Mouse (Mus musculus) C2C12 (cell line): ENCODE data around the gene Ric3. TPM values are rescaled to one million over a fixed set of nuclear protein-coding genes. Genes with fewer than 3 reads are reported as not detected.

ENCODE experiments used
- H3K27me3 ChIP-seq: one replicate; pipeline ENCODE4 v1.6.1; 2011; ENCODE audit not compliant: control insufficient read depth, insufficient read depth, insufficient read length
- H3K36me3 ChIP-seq: one replicate; pipeline ENCODE4 v1.6.1; 2011; ENCODE audit not compliant: control insufficient read depth, insufficient read depth
- H3K4me3 ChIP-seq: one replicate; pipeline ENCODE4 v1.5.1; 2011; ENCODE audit warnings: mild to moderate bottlenecking, control low read depth; ENCODE audit not compliant: poor library complexity, insufficient read depth, severe bottlenecking
- H3K79me2 ChIP-seq: one replicate; pipeline ENCODE4 v1.6.1; 2011; ENCODE audit not compliant: control insufficient read depth, insufficient read depth
- H3K79me3 ChIP-seq: one replicate; pipeline ENCODE4 v1.6.1; 2011; ENCODE audit warnings: low read depth, control low read depth
- H3ac ChIP-seq: one replicate; pipeline ENCODE3; 2011; ENCODE audit warnings: low read depth; ENCODE audit not compliant: control insufficient read depth, insufficient read length
- CEBPB ChIP-seq: IDR thresholded peaks from one replicate; pipeline ENCODE4 v1.6.1; 2011; ENCODE audit warnings: low read depth, mild to moderate bottlenecking, control low read depth, moderate library complexity
- CTCF ChIP-seq: IDR thresholded peaks from one replicate; pipeline ENCODE4 v1.5.1; 2011; ENCODE audit not compliant: control insufficient read depth, insufficient read depth, insufficient read length
- FOSL1 ChIP-seq: IDR thresholded peaks from one replicate; pipeline ENCODE4 v1.8.0; 2011; ENCODE audit warnings: mild to moderate bottlenecking, low read length; ENCODE audit not compliant: poor library complexity, insufficient read depth, severe bottlenecking
- MAX ChIP-seq: IDR thresholded peaks from one replicate; pipeline ENCODE4 v1.6.1; 2011; ENCODE audit warnings: mild to moderate bottlenecking, control low read depth
- MYOD1 ChIP-seq: IDR thresholded peaks from one replicate; pipeline ENCODE4 v1.6.1; 2011; ENCODE audit warnings: low read depth; ENCODE audit not compliant: control insufficient read depth, insufficient read length
- MYOG ChIP-seq: IDR thresholded peaks from one replicate; pipeline ENCODE4 v1.6.1; 2011; ENCODE audit not compliant: control insufficient read depth, insufficient read length; ENCODE audit errors: extremely low read depth
- USF1 ChIP-seq: IDR thresholded peaks from one replicate; pipeline ENCODE4 v1.6.1; 2011; ENCODE audit warnings: low read depth, mild to moderate bottlenecking, control low read depth, moderate library complexity
- polyA plus RNA-seq: library from polyadenylated mRNA; unstranded; fragments of >200 nt; fragmentation: generic; extraction: Trizol; gene quantifications from one replicate; pipeline ENCODE4 v1.2.1, GENCODE M21; 2012; ENCODE audit warnings: missing spikeins

Ric3 gene
- polyA plus RNA-seq, 1 experiment = not detected

- H3K27me3 ChIP-seq = no peaks in the 10 kb centered on the region
- no peaks in the 10 kb centered on the region for H3K79me3 ChIP-seq
- H3K36me3 ChIP-seq = no peaks in the 10 kb centered on the region
- no peaks in the 10 kb centered on the region for H3K79me2 ChIP-seq
- H3K4me3 ChIP-seq = no peak overlapping the region
- H3ac ChIP-seq = no peak overlapping the region
- TF ChIP-seq USF1 (no peak), CTCF (no peak), FOSL1 (no peak), CEBPB (no peak), MAX (no peak), MYOD1 (no peak), MYOG (no peak)
Measured at GRCm38 (mm10) chr7:108991207-108991606, 91.9 kb downstream of the Ric3 start.

DNA sequence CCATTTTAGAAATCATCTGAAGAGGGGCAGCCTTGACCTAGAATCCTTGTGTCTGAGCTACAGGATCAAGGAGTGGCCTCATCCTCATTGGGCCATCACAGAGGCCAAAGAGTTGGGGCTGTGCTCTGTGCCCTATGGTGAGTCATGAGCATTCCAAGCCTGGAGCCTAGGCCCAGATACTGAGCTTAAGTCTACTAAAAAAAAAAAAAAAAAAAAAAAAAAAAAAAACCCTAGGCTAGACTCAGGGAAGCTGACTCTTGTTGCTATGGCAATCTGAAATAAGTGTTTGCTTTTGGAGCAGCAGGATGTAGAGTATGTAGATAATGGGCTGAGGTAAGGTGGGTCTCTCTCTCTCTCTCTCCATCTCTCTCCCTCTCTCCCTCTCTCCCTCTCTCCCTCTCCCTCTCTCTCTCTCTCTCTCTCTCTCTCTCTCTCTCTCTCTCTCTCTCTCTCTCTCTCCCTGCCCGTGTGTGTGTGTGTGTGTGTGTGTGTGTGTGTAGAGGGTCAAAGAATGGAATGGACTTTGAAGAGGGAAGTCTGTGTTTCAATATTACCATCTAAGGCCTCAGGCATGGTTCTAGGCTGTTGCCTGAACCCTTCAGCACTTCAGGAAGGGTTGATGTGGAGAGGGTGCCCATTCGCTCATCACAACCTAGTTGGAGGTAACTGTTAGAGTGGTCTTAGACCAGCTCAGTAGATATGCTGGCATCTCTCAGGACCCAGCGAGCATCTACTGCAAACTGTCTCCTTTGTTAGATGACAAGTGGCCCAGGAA, 97.0 kb downstream of the Ric3 start:
- H3K4me3 ChIP-seq = no peak overlapping the region
- H3K36me3 ChIP-seq = no peaks in the 10 kb centered on the region
- no peak overlapping the region for H3ac ChIP-seq
- TF ChIP-seq CEBPB (no peak), MYOG (no peak)
- H3K79me2 ChIP-seq = no peaks in the 10 kb centered on the region
- no peaks in the 10 kb centered on the region for H3K27me3 ChIP-seq
- H3K79me3 ChIP-seq = no peaks in the 10 kb centered on the region

Other genes with a start within 250 kb of the Ric3 start
- gene Olfr516, start 232.8 kb downstream of the Ric3 start, polyA plus RNA-seq = not detected
- not detected for gene Olfr517, start 211.0 kb downstream of the Ric3 start, polyA plus RNA-seq
- not detected for gene Olfr518, start 198.3 kb downstream of the Ric3 start, polyA plus RNA-seq
- gene Olfr519, start 188.9 kb downstream of the Ric3 start, polyA plus RNA-seq = not detected
- 0.02 TPM for gene Nlrp10, start 153.2 kb downstream of the Ric3 start, polyA plus RNA-seq
- gene Eif3f, start 148.9 kb downstream of the Ric3 start, polyA plus RNA-seq = 191 TPM
- gene Tub, start 133.0 kb downstream of the Ric3 start, polyA plus RNA-seq = 0.01 TPM
- gene Lmo1, start 91.9 kb upstream of the Ric3 start, polyA plus RNA-seq = 0.09 TPM